Mouse (Mus musculus): Measurements from ENCODE around the gene Dnajb3.

- no peak for TF ChIP-seq MAX (IDR thresholded peaks at IDR 0.05)
- no peak for TF ChIP-seq CTCF (IDR thresholded peaks at IDR 0.05; ENCODE audit: control insufficient read depth, insufficient read depth, insufficient read length)
- TF ChIP-seq USF1 (IDR thresholded peaks at IDR 0.05; ENCODE audit: low read depth) = no peak
- TF ChIP-seq FOSL1 (IDR thresholded peaks at IDR 0.05; ENCODE audit: insufficient read depth, low read length, poor library complexity, severe bottlenecking) = no peak
These were observed 11.6 kb upstream of the Dnajb3 start for GRCm38 (mm10) chr1:88217144-88217543.

Data from C2C12 (cell line).